Mouse (Mus musculus) liver, embryonic 14.5 days (tissue): ENCODE results near the gene Creb3l2. TPM values are rescaled to one million over a fixed set of nuclear protein-coding genes. Genes with fewer than 3 reads are reported as not detected.
"Not testable (repeated sequence)": the region's sequence is repeated elsewhere in the genome, so short reads cannot be mapped to it uniquely, and the experiment has no call there.

Experiments used
- ATAC-seq: fragments of 200-750 bp; cut with Nextera tagmentation; 2 replicates; pipeline ENCODE4 v1.8.0; 2017; ENCODE audit warnings: moderate number of reproducible peaks, mild to moderate bottlenecking, moderate library complexity; ENCODE audit not compliant: insufficient read depth
- DNase-seq, 3 experiments: peaks; one replicate each; pipeline ENCODE4 v3.0.0-alpha.2; 2012 to 2013; ENCODE audit warnings: low read depth in 3 of 3, low spot score in 3 of 3
- H3K27ac ChIP-seq: fragments of 300-500 bp; sonication (generic); 2 replicates; pipeline ENCODE4 v1.5.1; 2014; ENCODE audit warnings: moderate library complexity, mild to moderate bottlenecking, control low read depth, inconsistent platforms
- H3K27me3 ChIP-seq: fragments of 300-500 bp; sonication (generic); 2 replicates; pipeline ENCODE4 v1.6.1; 2014; ENCODE audit warnings: mild to moderate bottlenecking, low read length, moderate library complexity; ENCODE audit not compliant: control insufficient read depth, insufficient read depth
- H3K36me3 ChIP-seq: fragments of 300-500 bp; sonication (generic); replicated peaks from 2 replicates; pipeline ENCODE4 v1.6.1; 2014; ENCODE audit warnings: low read depth; ENCODE audit not compliant: control insufficient read depth, insufficient read depth
- H3K4me1 ChIP-seq, 2 experiments: fragments of 200-500 bp in 1 of 2; fragments of 300-500 bp in 1 of 2; sonication (generic) in 1 of 2; replicated peaks; 2 replicates each; pipeline ENCODE4 v1.6.1; 2012 to 2014; ENCODE audit warnings: antibody characterized with exemption in 1 of 2, inconsistent platforms in 1 of 2, low read length in 1 of 2; ENCODE audit not compliant: control insufficient read depth in 2 of 2, insufficient read depth in 2 of 2
- H3K4me2 ChIP-seq: fragments of 300-500 bp; sonication (generic); 2 replicates; pipeline ENCODE4 v1.6.1; 2014; ENCODE audit warnings: low read depth, mild to moderate bottlenecking, control low read depth, moderate library complexity
- H3K4me3 ChIP-seq, 2 experiments: fragments of 200-500 bp in 1 of 2; fragments of 300-500 bp in 1 of 2; sonication (generic) in 1 of 2; 2 replicates each; pipeline ENCODE4 v1.5.1; 2012 to 2014; ENCODE audit warnings: low read depth in 2 of 2, low read length in 2 of 2, mild to moderate bottlenecking in 2 of 2, control low read depth in 1 of 2, inconsistent platforms in 1 of 2, moderate library complexity in 1 of 2; ENCODE audit not compliant: insufficient read depth in 1 of 2
- H3K9ac ChIP-seq: fragments of 300-500 bp; sonication (generic); replicated peaks from 2 replicates; pipeline ENCODE4 v1.6.1; 2014; ENCODE audit warnings: mild to moderate bottlenecking, control low read depth, moderate library complexity
- H3K9me3 ChIP-seq: fragments of 300-500 bp; sonication (generic); 2 replicates; pipeline ENCODE4 v1.6.1; 2016; ENCODE audit warnings: low read length, mixed read lengths; ENCODE audit not compliant: control insufficient read depth
- CTCF ChIP-seq: IDR thresholded peaks from 2 replicates; pipeline ENCODE4 v1.5.1; 2016; ENCODE audit warnings: antibody characterized with exemption, low read depth, control low read depth
- EP300 ChIP-seq: IDR thresholded peaks from 2 replicates; pipeline ENCODE4 v1.6.1; 2016; ENCODE audit warnings: antibody characterized with exemption, low read depth
- WGBS: fragments of 180-500 bp; shearing (Covaris S2); extraction: QIAGEN DNeasy Blood & Tissue Kit; methylation state at CpG from one replicate; pipeline ENCODE4 v1.1.7; 2014; ENCODE audit not compliant: insufficient replicate concordance; 5-methylcytosine and 5-hydroxymethylcytosine counted together
- polyA plus RNA-seq, 2 experiments: library from polyadenylated mRNA; depleted of rRNA in 1 of 2; stranded (reverse) in 1 of 2; unstranded in 1 of 2; fragments of >200 nt; fragmentation: Nextera tagmentation in 1 of 2; extraction: Ambion mirVana in 1 of 2; gene quantifications; 2 replicates each; pipeline versions ENCODE4 v1.2.1 to v1.2.3; 2012 to 2014

Creb3l2 gene
- polyA plus RNA-seq, 2 experiments: 1.9 to 2.7 TPM

DNA sequence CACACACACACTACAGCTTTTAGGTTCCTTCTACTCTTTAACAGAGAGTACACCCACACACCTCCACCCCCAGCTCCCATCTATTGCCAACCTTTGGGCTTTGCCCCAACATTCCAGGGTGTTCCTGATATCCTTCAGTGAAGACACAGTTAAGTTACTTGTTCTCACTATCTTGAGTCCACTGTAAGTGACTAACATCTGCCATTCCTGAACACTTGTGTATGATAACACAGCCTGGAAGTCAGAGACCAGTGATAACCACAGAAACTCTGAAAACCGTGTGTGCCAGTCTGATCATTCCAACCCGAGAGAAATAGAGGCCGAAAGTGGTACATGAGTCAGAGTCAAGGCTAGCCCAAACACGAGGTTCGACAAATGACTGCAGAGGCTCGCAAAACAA lies 53.4 kb downstream of the Creb3l2 start:
- Histone ChIP-seq H3K9me3 (no peaks in the 10 kb centered on the region), H3K4me2 (no peak overlapping the region), H3K4me3 (no peak overlapping the region), H3K4me1 (no peaks in the 10 kb centered on the region; a peak in 1 of 4 replicates), H3K27me3 (no peaks in the 10 kb centered on the region), H3K36me3 (no peaks in the 10 kb centered on the region), H3K27ac (no peak overlapping the region), H3K9ac (no peak overlapping the region)
- no peak for DNase-seq
- no peak for TF ChIP-seq CTCF
- TF ChIP-seq EP300: no peak
- 44% methylated on average over 6 of the region's 6 CpGs for WGBS
- ATAC-seq: no peak

DNA sequence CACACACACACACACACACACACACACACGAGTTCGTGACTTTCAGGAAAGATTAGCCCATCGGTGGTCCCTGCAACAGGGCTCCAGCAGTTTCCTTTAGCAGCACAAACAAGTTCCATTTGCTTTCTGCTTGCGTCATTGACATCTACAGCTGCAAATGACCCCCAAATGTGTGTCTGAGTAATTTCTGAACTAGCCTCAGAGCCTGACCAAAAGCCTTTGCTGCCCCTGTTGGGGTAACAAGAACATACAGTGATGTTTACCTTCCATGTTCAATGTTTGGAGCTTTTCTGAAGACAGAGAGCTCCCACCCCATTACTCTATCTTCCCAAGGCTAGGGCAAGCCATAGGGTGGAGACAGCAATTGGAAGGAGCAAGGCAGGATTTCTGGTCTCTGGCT lies 54.7 kb downstream of the Creb3l2 start:
- Histone ChIP-seq H3K4me3 (no peak overlapping the region), H3K4me1 (no peaks in the 10 kb centered on the region; a peak in 1 of 4 replicates), H3K27me3 (no peaks in the 10 kb centered on the region), H3K9ac (no peak overlapping the region), H3K4me2 (no peak overlapping the region), H3K9me3 (no peaks in the 10 kb centered on the region), H3K27ac (no peak overlapping the region), H3K36me3 (no peaks in the 10 kb centered on the region)
- DNase-seq (no peak), ATAC-seq (no peak)
- WGBS: 49% methylated on average over 4 of the region's 4 CpGs
- TF ChIP-seq CTCF (no peak), EP300 (no peak)

GRCm38 (mm10) chr6:37385602-37386285 lies 56.2 kb downstream of the Creb3l2 start:
- TF ChIP-seq CTCF (no peak), EP300 (no peak)
- DNase-seq: no peak
- no peak for ATAC-seq
- Histone ChIP-seq H3K27ac (no peak overlapping the region), H3K4me3 (no peak overlapping the region), H3K9ac (no peak overlapping the region), H3K4me2 (no peak overlapping the region), H3K36me3 (no peaks in the 10 kb centered on the region), H3K9me3 (no peaks in the 10 kb centered on the region), H3K27me3 (no peaks in the 10 kb centered on the region), H3K4me1 (no peaks in the 10 kb centered on the region)
- 53% methylated on average over 2 of the region's 2 CpGs for WGBS

GRCm38 (mm10) chr6:37382761-37383160 lies 59.2 kb downstream of the Creb3l2 start:
- no peaks in the 10 kb centered on the region for H3K27me3 ChIP-seq
- no peaks in the 10 kb centered on the region for H3K36me3 ChIP-seq
- WGBS: 78% methylated on average over 6 of the region's 6 CpGs
- H3K4me2 ChIP-seq: no peak overlapping the region
- no peaks in the 10 kb centered on the region for H3K9me3 ChIP-seq
- no peak overlapping the region for H3K4me3 ChIP-seq
- DNase-seq: no peak
- TF ChIP-seq EP300 (no peak), CTCF (no peak)
- H3K9ac ChIP-seq: no peak overlapping the region
- ATAC-seq: no peak
- H3K4me1 ChIP-seq: no peaks in the 10 kb centered on the region
- H3K27ac ChIP-seq: no peak overlapping the region

GRCm38 (mm10) chr6:37377836-37378580 lies 63.9 kb downstream of the Creb3l2 start:
- TF ChIP-seq CTCF (no peak), EP300 (no peak)
- WGBS: 65% methylated on average over 12 of the region's 12 CpGs
- H3K36me3 ChIP-seq: no peaks in the 10 kb centered on the region

GRCm38 (mm10) chr6:37377387-37377786 lies 64.6 kb downstream of the Creb3l2 start:
- DNase-seq, H3K36me3 ChIP-seq, H3K9ac ChIP-seq, ATAC-seq, H3K27me3 ChIP-seq, H3K4me1 ChIP-seq, H3K9me3 ChIP-seq, H3K27ac ChIP-seq, H3K4me2 ChIP-seq, H3K4me3 ChIP-seq: not testable (repeated sequence)
- 63% methylated on average over 3 of the region's 3 CpGs for WGBS

More at GRCm38 (mm10) chr6:37377836-37378580, 63.9 kb downstream of the Creb3l2 start:
- ATAC-seq (no peak), DNase-seq (no peak)
- Histone ChIP-seq H3K4me2 (no peak overlapping the region), H3K27me3 (no peaks in the 10 kb centered on the region), H3K9ac (no peak overlapping the region), H3K4me3 (no peak overlapping the region), H3K9me3 (no peaks in the 10 kb centered on the region), H3K4me1 (no peaks in the 10 kb centered on the region), H3K27ac (no peak overlapping the region)
